Mouse (Mus musculus) neural tube, embryonic 12.5 days (tissue): ENCODE measurements around the gene Washc4. TPM values are rescaled to one million over a fixed set of nuclear protein-coding genes. Genes with fewer than 3 reads are reported as not detected.

Experiments used
- ATAC-seq: fragments of 200-750 bp; cut with Nextera tagmentation; 2 replicates; pipeline ENCODE4 v1.8.0; 2017; ENCODE audit warnings: low read depth, mild to moderate bottlenecking, moderate TSS enrichment, moderate library complexity; ENCODE audit not compliant: low FRiP score
- H3K27ac ChIP-seq: fragments of 300-500 bp; sonication (generic); 2 replicates; pipeline ENCODE4 v1.5.1; 2016
- H3K27me3 ChIP-seq: fragments of 300-500 bp; sonication (generic); replicated peaks from 2 replicates; pipeline ENCODE4 v1.6.1; 2016; ENCODE audit warnings: mild to moderate bottlenecking
- H3K36me3 ChIP-seq: fragments of 300-500 bp; sonication (generic); 2 replicates; pipeline ENCODE4 v1.6.1; 2016; ENCODE audit warnings: mild to moderate bottlenecking
- H3K4me1 ChIP-seq: fragments of 300-500 bp; sonication (generic); 2 replicates; pipeline ENCODE4 v1.6.1; 2016
- H3K4me2 ChIP-seq: fragments of 300-500 bp; sonication (generic); replicated peaks from 2 replicates; pipeline ENCODE4 v1.6.1; 2016; ENCODE audit warnings: mild to moderate bottlenecking
- H3K4me3 ChIP-seq: fragments of 300-500 bp; sonication (generic); 2 replicates; pipeline ENCODE4 v1.5.1; 2016
- H3K9ac ChIP-seq: fragments of 300-500 bp; sonication (generic); 2 replicates; pipeline ENCODE4 v1.6.1; 2016; ENCODE audit warnings: mild to moderate bottlenecking
- H3K9me3 ChIP-seq: fragments of 300-500 bp; sonication (generic); 2 replicates; pipeline ENCODE4 v1.6.1; 2016; ENCODE audit warnings: mild to moderate bottlenecking
- WGBS: fragments of 180-500 bp; shearing (Covaris S2); methylation state at CpG from one replicate; pipeline ENCODE4 v1.1.7; 2016; 5-methylcytosine and 5-hydroxymethylcytosine counted together
- polyA plus RNA-seq: library from polyadenylated mRNA; unstranded; fragments of >200 nt; fragmentation: Nextera tagmentation; extraction: Ambion mirVana; gene quantifications from 2 replicates; pipeline ENCODE4 v1.2.1, GENCODE M21; 2016

The Washc4 gene
- polyA plus RNA-seq, 1 experiment from 2014 or later = 36.8 TPM

DNA sequence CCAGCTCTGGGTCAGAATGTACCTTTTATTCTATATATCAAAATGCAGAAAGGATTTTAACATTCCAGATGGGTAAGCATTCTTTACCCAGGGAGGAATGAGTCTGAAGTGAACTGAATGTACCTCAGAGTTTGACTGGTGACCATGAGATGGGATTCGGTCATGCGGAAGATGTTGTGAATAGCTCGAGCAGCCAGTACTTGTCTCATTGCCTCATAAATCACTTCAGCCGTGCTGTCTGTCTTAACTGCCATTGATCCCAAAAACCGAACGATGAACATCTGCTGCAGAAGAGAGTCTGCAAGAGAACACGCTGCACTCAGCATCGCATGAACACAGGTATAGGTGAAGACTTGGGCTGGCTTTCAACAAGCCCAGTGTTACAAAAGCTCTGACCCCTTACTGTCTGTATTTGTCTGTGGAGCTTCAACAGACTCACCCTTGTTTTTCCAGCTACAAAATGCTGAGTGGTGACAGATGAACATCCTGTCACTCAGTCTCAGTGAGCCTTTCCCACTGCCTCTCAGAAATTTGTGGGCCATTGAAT, 62.2 kb downstream of the Washc4 start:
- no peaks in the 10 kb centered on the region for H3K27me3 ChIP-seq
- no peak overlapping the region for H3K4me3 ChIP-seq
- peak; percentile 79 for ATAC-seq
- H3K9me3 ChIP-seq = no peaks in the 10 kb centered on the region
- H3K4me1 ChIP-seq = peaks cover 9% of the 10 kb centered on the region
- no peak overlapping the region for H3K27ac ChIP-seq
- H3K9ac ChIP-seq = no peak overlapping the region
- no peak overlapping the region for H3K4me2 ChIP-seq
- peaks cover 53% of the 10 kb centered on the region for H3K36me3 ChIP-seq
- WGBS = 33% methylated on average over 8 of the region's 8 CpGs

GRCm38 (mm10) chr10:83607111-83607510, 63.6 kb downstream of the Washc4 start:
- H3K9ac ChIP-seq = no peak overlapping the region
- H3K9me3 ChIP-seq = no peaks in the 10 kb centered on the region
- no peak overlapping the region for H3K4me3 ChIP-seq
- H3K4me1 ChIP-seq = peaks cover 9% of the 10 kb centered on the region
- no peaks in the 10 kb centered on the region for H3K27me3 ChIP-seq
- H3K4me2 ChIP-seq = no peak overlapping the region
- WGBS = 94% methylated on average over 3 of the region's 3 CpGs
- peaks cover 55% of the 10 kb centered on the region for H3K36me3 ChIP-seq
- H3K27ac ChIP-seq = no peak overlapping the region
- no peak for ATAC-seq

- no peak overlapping the region for H3K4me2 ChIP-seq
- no peaks in the 10 kb centered on the region for H3K27me3 ChIP-seq
Observed at GRCm38 (mm10) chr10:83608596-83608995, 65.0 kb downstream of the Washc4 start.

GRCm38 (mm10) chr10:83610518-83610917, 67.0 kb downstream of the Washc4 start:
- Histone ChIP-seq H3K4me3 (no peak overlapping the region), H3K4me2 (no peak overlapping the region), H3K27me3 (no peaks in the 10 kb centered on the region), H3K4me1 (peaks cover 7% of the 10 kb centered on the region), H3K27ac (no peak overlapping the region), H3K36me3 (peaks cover 57% of the 10 kb centered on the region), H3K9me3 (no peaks in the 10 kb centered on the region), H3K9ac (no peak overlapping the region)
- ATAC-seq = no peak
- 95% methylated on average over 7 of the region's 7 CpGs for WGBS

More at GRCm38 (mm10) chr10:83608596-83608995, 65.0 kb downstream of the Washc4 start:
- Histone ChIP-seq H3K4me3 (no peak overlapping the region), H3K9ac (no peak overlapping the region), H3K4me1 (peaks cover 9% of the 10 kb centered on the region), H3K9me3 (no peaks in the 10 kb centered on the region), H3K27ac (no peak overlapping the region), H3K36me3 (peaks cover 60% of the 10 kb centered on the region)
- WGBS = 69% methylated on average over 8 of the region's 8 CpGs
- ATAC-seq = no peak

- Histone ChIP-seq H3K36me3 (peaks cover 56% of the 10 kb centered on the region), H3K4me2 (no peak overlapping the region), H3K9ac (no peak overlapping the region), H3K4me3 (no peak overlapping the region), H3K9me3 (no peaks in the 10 kb centered on the region), H3K27ac (no peak overlapping the region), H3K27me3 (no peaks in the 10 kb centered on the region), H3K4me1 (no peaks in the 10 kb centered on the region)
- WGBS = 96% methylated on average over 5 of the region's 5 CpGs
- no peak for ATAC-seq
Observed at GRCm38 (mm10) chr10:83611863-83612262, 68.3 kb downstream of the Washc4 start.

DNA sequence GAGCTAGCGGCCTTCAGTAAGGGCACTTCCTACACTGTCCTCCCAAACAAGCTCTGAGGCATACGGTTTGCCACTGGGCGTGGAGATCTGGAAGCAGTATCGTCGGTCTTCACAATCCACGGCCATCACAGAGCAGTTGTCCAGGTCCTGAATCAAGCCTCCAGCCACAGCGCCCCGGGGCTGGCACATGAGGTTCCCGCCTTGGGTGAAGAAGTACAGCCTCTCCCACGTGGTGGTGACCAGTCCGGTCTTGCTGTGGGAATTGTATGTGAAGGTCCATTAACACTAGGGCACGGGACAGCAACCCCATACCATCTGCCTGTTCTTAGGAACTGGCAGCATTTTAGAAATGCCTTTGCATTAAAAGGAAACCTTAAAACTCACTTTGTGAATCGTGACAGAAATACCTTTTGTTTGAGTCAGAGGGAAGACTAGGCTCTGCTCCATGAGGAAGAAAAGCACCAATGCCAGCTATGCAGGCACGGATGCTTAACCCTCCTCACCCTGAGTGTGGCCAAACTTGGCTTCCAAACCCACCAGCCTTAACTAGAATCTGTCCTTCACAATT, 69.2 kb downstream of the Washc4 start:
- Histone ChIP-seq H3K9ac (no peak overlapping the region), H3K36me3 (peaks cover 49% of the 10 kb centered on the region), H3K4me2 (no peak overlapping the region), H3K4me1 (no peaks in the 10 kb centered on the region), H3K27me3 (no peaks in the 10 kb centered on the region), H3K27ac (no peak overlapping the region), H3K9me3 (no peaks in the 10 kb centered on the region), H3K4me3 (no peak overlapping the region)
- ATAC-seq = no peak
- 95% methylated on average over 14 of the region's 14 CpGs for WGBS

GRCm38 (mm10) chr10:83617366-83617765, 73.8 kb downstream of the Washc4 start:
- 51% methylated on average over 10 of the region's 10 CpGs for WGBS
- no peaks in the 10 kb centered on the region for H3K9me3 ChIP-seq
- H3K36me3 ChIP-seq = peaks cover 31% of the 10 kb centered on the region
- no peaks in the 10 kb centered on the region for H3K27me3 ChIP-seq
- H3K9ac ChIP-seq = no peak overlapping the region
- no peak overlapping the region for H3K27ac ChIP-seq
- no peak overlapping the region for H3K4me3 ChIP-seq
- ATAC-seq = no peak
- H3K4me1 ChIP-seq = no peaks in the 10 kb centered on the region
- no peak overlapping the region for H3K4me2 ChIP-seq

GRCm38 (mm10) chr10:83618819-83619440, 75.4 kb downstream of the Washc4 start:
- 90% methylated on average over 12 of the region's 12 CpGs for WGBS
- no peaks in the 10 kb centered on the region for H3K9me3 ChIP-seq
- H3K4me1 ChIP-seq = no peaks in the 10 kb centered on the region
- H3K36me3 ChIP-seq = peaks cover 19% of the 10 kb centered on the region
- no peak overlapping the region for H3K4me3 ChIP-seq
- H3K9ac ChIP-seq = no peak overlapping the region
- no peaks in the 10 kb centered on the region for H3K27me3 ChIP-seq
- H3K27ac ChIP-seq = no peak overlapping the region
- H3K4me2 ChIP-seq = no peak overlapping the region
- no peak for ATAC-seq

GRCm38 (mm10) chr10:83620350-83621055, 77.0 kb downstream of the Washc4 start:
- Histone ChIP-seq H3K27me3 (no peaks in the 10 kb centered on the region), H3K9ac (no peak overlapping the region), H3K4me3 (no peak overlapping the region), H3K4me2 (no peak overlapping the region), H3K36me3 (peaks cover 27% of the 10 kb centered on the region), H3K9me3 (no peaks in the 10 kb centered on the region), H3K27ac (no peak overlapping the region), H3K4me1 (no peaks in the 10 kb centered on the region)
- WGBS = 90% methylated on average over 24 of the region's 24 CpGs
- ATAC-seq = no peak

DNA sequence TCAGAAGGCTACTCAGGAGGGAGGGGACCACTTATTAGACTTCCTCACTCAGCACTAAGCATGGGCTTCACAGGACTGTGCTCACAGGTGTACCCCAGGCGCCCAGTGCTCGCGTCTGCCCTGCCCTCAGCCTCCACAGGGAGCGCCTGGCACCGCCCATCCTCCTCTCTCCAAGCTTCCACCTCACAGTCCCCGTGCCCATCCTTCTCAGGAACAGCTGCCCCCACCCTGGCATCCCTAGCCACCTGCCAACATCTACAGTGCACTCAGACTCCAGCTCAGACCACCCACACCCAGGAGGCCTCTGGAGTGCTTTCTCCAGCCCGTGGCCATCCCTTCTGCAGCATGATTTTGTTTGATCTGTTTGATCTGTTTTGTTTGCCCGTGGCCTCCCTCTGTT, 80.5 kb downstream of the Washc4 start:
- H3K36me3 ChIP-seq = peaks cover 36% of the 10 kb centered on the region
- H3K4me1 ChIP-seq = no peaks in the 10 kb centered on the region
- H3K9ac ChIP-seq = no peak overlapping the region
- H3K27ac ChIP-seq = no peak overlapping the region
- no peaks in the 10 kb centered on the region for H3K9me3 ChIP-seq
- ATAC-seq = no peak
- H3K4me3 ChIP-seq = no peak overlapping the region
- no peak overlapping the region for H3K4me2 ChIP-seq
- H3K27me3 ChIP-seq = no peaks in the 10 kb centered on the region
- 89% methylated on average over 8 of the region's 8 CpGs for WGBS

- Histone ChIP-seq H3K4me2 (no peak overlapping the region), H3K4me3 (no peak overlapping the region), H3K27ac (no peak overlapping the region), H3K9me3 (no peaks in the 10 kb centered on the region), H3K4me1 (no peaks in the 10 kb centered on the region), H3K36me3 (peaks cover 42% of the 10 kb centered on the region), H3K9ac (no peak overlapping the region), H3K27me3 (no peaks in the 10 kb centered on the region)
- WGBS = 92% methylated on average over 12 of the region's 12 CpGs
- no peak for ATAC-seq
Observed at GRCm38 (mm10) chr10:83624841-83625240, 81.3 kb downstream of the Washc4 start.

- H3K36me3 ChIP-seq = peaks cover 36% of the 10 kb centered on the region
- no peaks in the 10 kb centered on the region for H3K9me3 ChIP-seq
- H3K27ac ChIP-seq = no peak overlapping the region
- H3K4me1 ChIP-seq = no peaks in the 10 kb centered on the region
- WGBS = 91% methylated on average over 9 of the region's 9 CpGs
- H3K27me3 ChIP-seq = no peaks in the 10 kb centered on the region
- H3K4me3 ChIP-seq = no peak overlapping the region
- H3K4me2 ChIP-seq = no peak overlapping the region
- no peak overlapping the region for H3K9ac ChIP-seq
- ATAC-seq = no peak
Observed at GRCm38 (mm10) chr10:83627113-83627687, 83.6 kb downstream of the Washc4 start.
